Mouse (Mus musculus) heart, adult 2 months (tissue): ENCODE measurements at regions not wholly inside any gene's neighbourhood (a gene's known extent, or its start where the extent isn't known, plus 50 kb on each side); places are given as distances from the start of the nearest gene placed in this dataset.

Experiments
- CTCF ChIP-seq: fragments of 200-600 bp; IDR thresholded peaks from 2 replicates; pipeline ENCODE4 v1.8.1; 2022; ENCODE audit warnings: antibody characterized with exemption, mild to moderate bottlenecking, moderate library complexity
- EP300 ChIP-seq: fragments of 200-500 bp; IDR thresholded peaks from 2 replicates; pipeline ENCODE4 v1.6.1; 2011; ENCODE audit warnings: low read depth, low read length, control low read depth; ENCODE audit not compliant: insufficient read depth
- POLR2A ChIP-seq: fragments of 200-500 bp; IDR thresholded peaks from 2 replicates; pipeline ENCODE4 v1.6.1; 2011; ENCODE audit warnings: mild to moderate bottlenecking, low read depth, low read length, control low read depth; ENCODE audit not compliant: insufficient read depth

- no peak for TF ChIP-seq EP300
- no peak for TF ChIP-seq CTCF
- no peak for TF ChIP-seq POLR2A
Measured at GRCm38 (mm10) chr9:115401405-115402151, 91.4 kb upstream of the Stt3b start.
